Mouse (Mus musculus): ENCODE measurements around the gene Ephb2.

DNA sequence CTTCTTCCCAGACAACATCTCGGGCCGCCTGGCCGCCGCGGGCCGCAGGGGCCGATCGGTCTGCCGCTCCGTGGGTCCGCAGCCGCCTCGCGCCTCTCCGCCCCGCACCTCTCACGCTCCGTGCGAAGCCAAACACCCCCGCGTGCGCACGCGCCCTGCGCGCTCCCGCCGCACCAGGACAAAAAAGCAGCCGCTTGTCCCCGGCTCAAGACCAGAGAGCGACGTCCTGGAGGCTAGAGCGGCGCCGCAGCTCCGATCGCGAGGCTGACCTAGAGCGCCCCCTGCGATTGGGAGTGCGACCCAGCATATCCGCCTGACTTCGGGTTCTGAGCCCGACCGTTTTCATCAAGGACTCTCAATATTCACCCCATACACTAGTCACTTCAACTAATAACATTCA is 233.2 kb downstream of the Ephb2 start, which contains the start of gene Kdm1a:
- TF ChIP-seq CTCF (IDR thresholded peaks at IDR 0.05; ENCODE audit: control insufficient read depth, insufficient read depth, insufficient replicate concordance, low read depth, low read length): peak; percentile 94
- TF ChIP-seq POLR2A (IDR thresholded peaks at IDR 0.05; ENCODE audit: control insufficient read depth, low read depth, low read length): peak; percentile 86

Measured in testis, adult 2 months (tissue).